Mouse (Mus musculus) B cell, adult 67 days (primary cell): ENCODE data around the gene Elovl4. TPM values are rescaled to one million over a fixed set of nuclear protein-coding genes. Genes with fewer than 3 reads are reported as not detected.

Experiments used
- total RNA-seq, 2 experiments: library from RNA; stranded (reverse); gene quantifications; 4 replicates each; pipeline ENCODE4 v1.2.4; 2023

The Elovl4 gene
- not detected for total RNA-seq

DNA sequence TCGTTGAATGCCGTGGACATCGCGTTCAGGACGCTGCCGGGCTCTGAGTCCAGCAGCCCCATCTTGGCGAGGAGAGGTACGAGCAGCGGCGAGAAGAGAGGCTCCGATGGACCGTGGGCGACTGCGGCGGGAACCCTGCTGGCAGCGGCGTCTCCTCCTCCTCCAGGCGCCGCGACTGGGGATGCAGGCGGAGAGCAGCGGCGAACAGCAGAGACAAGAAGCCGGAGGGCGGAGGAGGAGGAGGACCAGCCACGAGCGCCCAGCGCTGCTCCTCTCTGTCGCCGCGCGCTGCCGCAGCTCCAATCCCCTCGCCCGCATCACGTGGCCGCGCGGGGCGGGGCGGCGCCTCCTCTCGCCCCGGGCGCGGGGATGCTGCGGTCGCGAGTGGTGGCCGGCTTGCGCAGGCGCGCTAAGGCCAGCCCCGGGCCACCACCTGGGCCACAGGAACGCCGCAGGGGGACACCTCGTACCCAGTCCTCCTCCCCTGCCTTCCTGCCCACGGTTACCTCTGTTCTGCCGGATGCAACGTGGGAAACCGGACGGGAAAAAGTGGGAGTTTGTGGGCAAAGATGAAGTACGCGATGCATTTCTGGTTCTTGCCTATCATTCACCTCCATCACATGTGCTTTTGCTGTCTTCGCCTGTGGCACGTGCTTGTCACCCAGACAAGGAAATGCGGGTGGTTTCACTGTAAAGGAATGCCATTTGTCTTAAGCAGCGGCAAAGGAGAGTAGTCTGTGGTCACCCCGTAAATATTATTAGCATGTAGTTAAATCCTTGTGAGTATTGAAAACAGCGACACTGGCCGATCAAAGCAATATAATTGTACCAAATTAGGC, at the start of gene Elovl4:
TSS of gene Elovl4 (minus strand) at position 301 of the 839 bp plus-strand sequence.

DNA sequence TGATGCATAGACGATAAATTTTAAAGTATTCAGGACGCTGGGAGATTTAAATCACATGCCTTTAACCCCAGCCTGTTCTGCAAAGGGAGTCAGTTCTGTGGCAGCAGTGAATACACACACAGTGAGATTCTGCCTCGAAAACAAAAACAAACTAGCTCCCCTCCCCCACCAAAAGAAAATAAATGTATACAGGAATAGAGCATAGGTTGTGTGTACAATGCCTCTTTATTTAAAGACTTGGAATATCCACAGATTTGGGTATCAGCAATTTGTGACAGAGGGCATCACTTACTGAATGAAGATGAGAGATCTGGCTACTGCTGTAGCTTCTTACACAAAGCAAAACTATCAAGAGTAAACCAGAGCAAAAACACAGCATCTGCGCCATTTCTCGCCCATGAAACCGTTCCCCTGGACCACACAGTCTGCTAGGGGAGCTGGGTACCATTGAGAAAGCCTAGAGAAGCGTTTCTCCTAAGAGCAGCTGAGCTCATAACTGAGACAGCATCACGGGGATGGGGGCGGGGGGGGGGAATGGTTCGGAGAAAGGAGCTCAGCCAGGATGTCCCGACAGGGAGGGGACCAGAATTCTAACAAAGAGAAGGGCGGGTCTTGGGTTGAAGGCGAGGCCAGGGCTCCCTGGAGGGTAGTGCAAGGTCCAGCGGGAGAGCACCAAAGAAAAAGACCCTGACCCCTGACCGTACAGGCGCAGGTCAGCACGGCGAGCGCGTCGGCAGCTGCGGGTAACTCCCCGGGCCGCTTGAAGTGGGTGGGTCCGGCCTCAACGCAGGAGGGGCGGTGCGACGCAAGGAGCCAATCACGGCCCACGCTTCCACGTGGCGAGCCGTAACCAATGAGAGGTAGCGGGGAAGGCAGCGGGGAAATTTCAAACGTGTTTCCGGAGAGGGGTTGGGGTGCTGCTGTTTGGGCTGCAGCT, 28.0 kb upstream of the Elovl4 start, which contains the start of gene Ttk:
TSS of gene Ttk (plus strand) at position 879 of the 937 bp plus-strand sequence.

Other genes starting within 250 kb of the Elovl4 start
- 1 to 10 TPM; 1.3 to 1.8 TPM for gene Ttk, start 28.4 kb upstream of the Elovl4 start, total RNA-seq
- 10 to 100 TPM; 16.2 to 17.4 TPM for gene Bckdhb, start 118.9 kb upstream of the Elovl4 start, total RNA-seq